Mouse (Mus musculus) thymus, postnatal 25 days (tissue): Measurements from ENCODE around the gene Atrnl1.
"Not testable (repeated sequence)": the region's sequence is repeated elsewhere in the genome, so short reads cannot be mapped to it uniquely, and the experiment has no call there.

ENCODE experiments used
- DNase-seq: peaks from one replicate; pipeline ENCODE4 v3.0.0; 2022

Atrnl1 gene

DNA sequence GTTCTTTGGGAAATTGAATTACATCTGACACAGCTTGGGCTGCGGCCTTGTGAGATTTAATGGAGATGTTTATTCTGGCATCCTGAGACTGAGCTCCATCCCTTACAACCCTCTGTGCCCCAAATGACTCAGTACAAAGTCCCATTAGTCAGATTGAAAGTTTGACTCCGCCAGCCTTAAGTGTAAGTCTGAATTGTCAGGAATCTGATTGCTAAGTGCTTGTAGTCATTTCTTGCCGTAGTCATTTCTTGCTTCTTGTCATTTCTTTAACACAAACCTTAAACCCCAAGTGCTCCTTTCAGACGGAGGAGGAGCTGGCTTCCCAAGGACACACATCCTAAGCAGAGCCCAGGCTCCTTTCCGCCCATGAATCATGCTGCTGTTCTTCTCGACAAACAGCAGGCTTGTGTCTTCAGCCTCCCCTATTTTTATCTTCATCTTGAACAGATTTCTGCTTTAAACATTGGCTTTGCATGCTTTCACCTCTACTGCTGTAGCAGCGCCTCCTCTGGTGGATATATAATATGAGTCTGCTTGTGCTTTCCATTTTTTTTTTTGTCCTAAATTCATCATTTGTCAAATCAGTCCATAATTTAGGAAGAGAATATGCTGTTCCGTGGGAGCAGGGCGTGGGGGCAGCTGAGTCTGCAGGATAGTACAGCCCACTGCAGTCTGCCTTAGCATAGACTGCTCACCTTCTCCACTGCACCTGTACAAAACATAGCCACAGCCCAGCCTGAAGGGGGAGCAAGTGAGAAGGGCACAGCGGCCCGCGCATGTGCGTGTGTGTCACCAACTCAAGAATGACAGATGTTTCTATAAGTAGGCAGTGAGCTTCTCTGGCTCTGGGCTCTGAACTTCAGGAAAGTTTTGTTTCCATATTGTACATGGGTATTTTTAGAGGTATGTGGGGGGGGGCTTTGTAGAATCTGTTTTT, 214.7 kb downstream of the Atrnl1 start:
- DNase-seq, result no peak

DNA sequence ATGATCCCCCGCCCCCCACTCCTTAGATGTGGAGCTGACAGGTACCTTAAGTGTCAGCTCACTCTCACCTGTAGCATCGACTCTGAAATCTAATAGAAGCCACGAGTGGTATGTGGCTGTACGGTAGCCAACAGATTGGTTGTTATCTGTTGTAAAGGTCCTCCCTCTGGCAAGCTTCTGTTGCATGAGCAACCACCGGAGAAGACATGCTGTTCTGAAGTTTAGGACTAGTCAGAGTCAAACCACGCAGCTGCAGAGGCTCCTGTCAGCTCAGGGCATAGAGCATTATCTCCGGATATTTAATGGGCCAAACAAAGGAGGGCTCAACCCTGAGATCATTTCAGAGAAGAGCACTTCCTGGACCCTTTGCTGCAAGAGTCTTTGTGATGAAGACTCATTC, 222.2 kb downstream of the Atrnl1 start:
- no peak for DNase-seq

DNA sequence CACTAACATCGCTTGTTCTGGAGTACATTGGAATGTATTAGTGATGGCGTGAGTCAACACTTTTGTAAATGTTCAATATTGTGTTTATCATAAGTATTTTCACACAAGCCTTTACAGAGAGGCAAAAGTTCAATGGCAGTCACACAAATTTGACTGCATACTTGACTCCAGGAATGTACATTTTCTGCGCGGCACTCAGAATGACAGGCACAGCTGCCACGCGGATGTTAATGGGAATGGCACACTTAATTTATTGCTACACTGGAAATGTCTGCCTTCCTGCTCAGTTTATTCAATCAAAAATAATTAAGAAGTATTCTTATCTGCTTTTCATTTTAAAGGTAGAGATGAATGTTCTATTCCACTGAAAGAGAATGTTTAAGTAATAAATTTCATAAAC, 227.0 kb downstream of the Atrnl1 start:
- DNase-seq, result no peak

DNA sequence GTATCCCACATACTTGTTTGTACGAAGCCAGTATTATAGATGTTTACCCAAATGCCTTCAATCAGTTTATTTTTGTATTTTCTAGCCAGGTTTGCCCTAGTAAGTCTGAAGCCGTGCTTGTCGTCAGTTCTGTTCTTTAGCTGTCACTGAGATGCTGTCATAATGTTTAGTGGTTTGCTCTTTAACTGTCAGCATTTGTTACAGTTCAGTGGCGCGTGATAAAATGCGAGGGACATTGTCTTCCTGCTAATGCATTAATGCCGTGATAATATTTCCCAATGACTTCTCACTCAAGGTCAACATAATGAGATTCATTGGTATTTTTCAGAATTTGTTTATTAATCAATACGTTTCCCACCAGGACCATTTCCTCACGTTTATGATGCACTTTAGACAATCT, 227.7 kb downstream of the Atrnl1 start:
- no peak for DNase-seq

DNA sequence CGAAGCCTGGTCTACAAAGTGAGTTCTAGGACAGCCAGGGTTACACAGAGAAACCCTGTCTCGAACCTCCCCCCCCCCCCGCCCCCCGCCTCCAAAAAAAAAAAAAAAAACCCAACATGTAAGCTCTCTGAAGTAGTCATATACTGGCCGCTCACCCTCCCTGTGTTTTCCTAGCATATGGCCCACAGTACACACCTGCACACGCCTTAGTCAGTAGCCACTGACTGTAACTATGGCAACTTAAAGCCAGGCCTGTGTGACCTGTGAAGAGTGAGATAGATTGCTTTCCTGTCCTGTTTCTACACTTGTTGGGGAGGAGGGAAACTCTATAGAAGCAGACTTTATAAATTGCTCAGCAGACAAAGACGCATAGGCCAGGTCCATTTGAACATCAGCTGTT, 239.1 kb downstream of the Atrnl1 start:
- no peak for DNase-seq

GRCm38 (mm10) chr19:57868350-57868749, 257.5 kb downstream of the Atrnl1 start:
- no peak for DNase-seq

DNA sequence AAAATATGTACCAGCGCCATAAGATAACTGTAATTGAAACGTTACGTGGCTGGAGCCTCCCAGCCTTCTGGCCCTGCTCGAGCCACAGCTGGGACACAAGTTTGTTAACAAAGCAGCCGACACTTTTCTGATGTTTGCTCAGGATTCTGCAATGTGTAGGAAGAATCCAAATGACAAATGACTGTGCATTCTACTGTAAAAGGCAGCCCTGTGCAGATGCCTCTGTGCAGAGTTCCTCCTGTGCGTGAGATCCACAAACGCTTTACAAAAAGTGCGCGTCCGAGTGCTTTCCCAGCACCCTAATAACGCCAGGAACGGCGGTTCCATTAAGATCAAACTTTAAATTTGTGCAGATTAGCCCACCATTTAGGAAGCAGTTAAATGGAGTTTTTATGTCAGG, 260.0 kb downstream of the Atrnl1 start:
- no peak for DNase-seq

- peak; percentile 50 for DNase-seq
These were observed 265.2 kb downstream of the Atrnl1 start for GRCm38 (mm10) chr19:57876057-57876456.

DNA sequence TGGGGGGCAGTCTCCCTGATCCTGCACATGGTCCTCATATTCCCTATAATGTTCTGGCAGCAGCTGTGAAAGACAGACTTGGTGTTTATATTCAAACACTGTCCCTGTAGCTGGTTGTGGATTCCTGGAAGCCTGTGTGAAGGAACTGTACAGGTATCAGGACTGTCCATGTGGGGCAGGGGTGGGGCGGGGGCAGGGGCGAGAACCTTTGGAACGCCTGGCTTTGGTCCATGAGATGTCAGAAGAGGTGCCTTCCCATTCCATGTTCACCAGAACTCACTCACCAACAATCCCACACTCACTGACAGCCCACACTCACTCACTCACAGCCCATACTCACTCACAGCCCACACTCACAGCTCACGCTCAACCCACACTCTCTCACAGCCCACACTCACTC, 266.5 kb downstream of the Atrnl1 start:
- DNase-seq, result no peak

- DNase-seq, result no peak
These were observed 267.7 kb downstream of the Atrnl1 start for GRCm38 (mm10) chr19:57878583-57878982.

DNA sequence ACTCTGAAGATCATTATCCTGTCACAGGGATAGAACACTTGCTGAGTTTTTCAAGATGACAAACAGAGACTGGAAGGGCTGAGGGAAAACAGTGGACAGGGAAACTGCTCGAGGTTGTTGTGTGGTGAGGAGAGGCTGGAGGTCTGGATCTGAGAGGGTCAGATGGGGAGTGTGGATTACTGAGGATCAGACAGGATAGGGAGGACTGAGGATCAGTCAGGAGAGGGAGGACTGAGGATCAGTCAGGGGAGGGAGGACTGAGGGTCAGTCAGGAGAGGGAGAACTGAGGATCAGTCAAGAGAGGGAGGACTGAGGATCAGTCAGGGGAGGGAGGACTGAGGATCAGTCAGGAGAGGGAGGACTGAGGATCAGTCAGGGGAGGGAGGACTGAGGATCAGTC, 269.0 kb downstream of the Atrnl1 start:
- not testable (repeated sequence) for DNase-seq

GRCm38 (mm10) chr19:57881927-57882326, 271.1 kb downstream of the Atrnl1 start:
- no peak for DNase-seq

- no peak for DNase-seq
These were observed 278.0 kb downstream of the Atrnl1 start for GRCm38 (mm10) chr19:57888871-57889270.

GRCm38 (mm10) chr19:57889741-57890140, 278.9 kb downstream of the Atrnl1 start:
- no peak for DNase-seq

- no peak for DNase-seq
These were observed 280.1 kb downstream of the Atrnl1 start for GRCm38 (mm10) chr19:57890954-57891353.

- DNase-seq, result no peak
These were observed 283.4 kb downstream of the Atrnl1 start for GRCm38 (mm10) chr19:57894191-57894590.

GRCm38 (mm10) chr19:57900037-57900436, 289.2 kb downstream of the Atrnl1 start:
- no peak for DNase-seq

DNA sequence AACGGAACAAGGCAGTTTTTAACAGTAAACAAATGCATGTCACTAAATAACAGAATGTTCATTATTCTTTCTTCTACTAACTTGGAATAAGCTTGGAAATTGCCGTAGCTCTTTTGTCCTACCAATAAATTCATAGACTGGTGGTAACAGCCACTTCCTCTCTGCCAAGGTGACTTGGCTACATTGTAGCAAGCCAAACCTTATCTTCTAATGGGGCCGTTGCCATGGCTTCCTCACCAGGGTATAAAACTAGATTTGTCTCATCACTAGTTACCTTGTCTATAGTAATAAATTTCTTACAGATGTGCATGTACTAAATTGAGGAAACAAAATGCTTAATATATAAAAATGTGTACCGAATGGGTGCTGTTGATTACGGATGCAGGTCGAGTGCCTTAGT, 298.6 kb downstream of the Atrnl1 start:
- DNase-seq, result no peak

DNA sequence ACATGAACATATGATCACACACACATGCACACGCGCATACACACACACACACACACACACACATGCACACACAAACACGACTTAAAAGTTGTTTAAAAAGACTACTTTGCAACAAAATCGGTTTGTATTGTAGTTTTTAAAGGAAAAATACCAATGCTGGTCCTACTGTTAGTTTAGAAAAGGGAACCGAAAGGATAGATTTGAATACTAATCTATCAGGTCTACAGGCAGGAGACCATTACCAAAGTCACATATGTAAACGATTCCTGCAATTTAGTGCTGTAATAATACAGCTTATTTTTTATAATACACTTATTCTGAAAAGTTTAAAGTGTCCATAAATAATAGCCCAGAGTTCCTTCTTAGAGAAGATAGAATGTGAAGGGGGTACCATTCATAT, 299.8 kb downstream of the Atrnl1 start:
- DNase-seq, result no peak

GRCm38 (mm10) chr19:57916325-57916724, 305.5 kb downstream of the Atrnl1 start:
- DNase-seq, result no peak

DNA sequence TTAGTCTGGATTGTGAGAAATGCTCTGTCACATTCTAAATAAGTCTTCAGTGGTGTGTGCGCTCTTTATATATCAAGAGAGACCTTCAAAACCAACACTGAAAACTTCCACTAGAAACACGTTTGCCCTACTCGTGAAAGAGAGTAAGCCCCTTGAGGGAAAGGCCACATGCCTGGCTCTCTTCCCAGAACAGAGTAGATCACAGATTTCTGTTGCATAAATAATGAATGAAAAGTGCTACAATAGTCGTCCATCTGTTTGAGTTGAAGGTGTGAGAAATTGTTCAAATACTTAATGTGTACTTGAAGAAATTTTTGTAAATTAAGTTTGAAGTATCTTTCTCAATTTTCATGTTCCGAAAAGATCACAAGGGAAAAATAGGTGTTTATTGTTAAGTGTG, 312.2 kb downstream of the Atrnl1 start:
- no peak for DNase-seq

DNA sequence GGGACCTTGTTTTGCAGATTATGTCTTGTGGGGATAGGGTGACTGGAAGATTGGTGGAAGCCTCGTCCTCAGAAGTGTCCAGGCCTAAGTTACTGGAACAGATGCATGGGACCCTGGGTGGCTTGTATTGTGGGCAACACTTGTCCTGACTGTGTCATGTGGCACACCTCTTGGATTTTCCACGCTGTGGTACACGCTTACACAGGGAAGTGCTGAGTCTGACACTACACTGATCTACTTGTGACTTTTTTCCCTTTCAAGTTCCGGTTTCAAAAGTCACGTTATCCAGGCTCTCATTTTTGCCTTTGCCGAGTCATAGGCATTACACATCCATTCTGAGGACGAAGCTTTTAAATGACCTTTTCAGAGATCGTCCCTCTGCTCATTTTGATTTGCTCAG, 314.0 kb downstream of the Atrnl1 start:
- DNase-seq, result no peak

GRCm38 (mm10) chr19:57925681-57926080, 314.8 kb downstream of the Atrnl1 start:
- DNase-seq, result no peak

DNA sequence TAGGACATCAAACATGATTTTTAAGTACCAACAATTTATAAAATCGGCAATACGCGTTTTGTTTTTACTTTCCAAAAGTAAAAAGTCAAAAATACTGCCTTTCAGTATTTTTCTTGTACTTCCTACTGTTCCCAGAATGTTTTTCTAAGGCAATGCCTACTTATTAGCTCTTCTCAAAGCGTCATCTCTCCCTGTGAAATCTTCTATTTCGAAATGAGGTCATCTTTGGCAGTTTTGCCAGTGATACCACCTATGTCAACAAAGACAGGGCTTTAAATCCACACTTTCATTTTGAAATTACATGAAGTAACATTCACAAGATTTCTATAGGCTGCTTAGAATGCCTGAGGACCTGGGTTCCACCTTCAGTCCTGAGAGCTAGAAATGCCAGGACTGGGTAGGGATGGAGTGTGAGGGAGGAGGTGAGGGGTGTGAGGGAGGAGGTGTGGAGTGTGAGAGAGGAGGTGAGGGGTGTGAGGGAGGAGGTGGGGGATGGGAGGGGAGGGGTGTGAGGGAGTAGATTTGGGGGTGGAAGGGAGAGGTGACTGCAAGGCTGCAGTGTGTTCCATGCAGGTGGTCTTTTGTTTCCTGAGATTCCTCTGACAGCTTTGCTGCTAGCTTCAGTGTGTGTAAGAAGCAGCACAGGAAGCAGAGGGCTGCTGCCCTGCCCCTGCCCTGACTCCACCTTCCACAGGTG, 315.5 kb downstream of the Atrnl1 start:
- no peak for DNase-seq
